Mouse (Mus musculus): ENCODE results near the gene Tex19.2.
"Not testable (repeated sequence)": the region's sequence is repeated elsewhere in the genome, so short reads cannot be mapped to it uniquely, and the experiment has no call there.

Tex19.2 gene

GRCm38 (mm10) chr11:121111051-121111450 lies 7.4 kb downstream of the Tex19.2 start:
- no peak for DNase-seq (ENCODE audit: low spot score in 2 of 2)

GRCm38 (mm10) chr11:121109986-121110385 lies 8.5 kb downstream of the Tex19.2 start:
- no peak for DNase-seq (ENCODE audit: low spot score in 2 of 2)

GRCm38 (mm10) chr11:121108061-121108460 lies 10.4 kb downstream of the Tex19.2 start:
- DNase-seq (ENCODE audit: low spot score in 2 of 2), result no peak

DNA sequence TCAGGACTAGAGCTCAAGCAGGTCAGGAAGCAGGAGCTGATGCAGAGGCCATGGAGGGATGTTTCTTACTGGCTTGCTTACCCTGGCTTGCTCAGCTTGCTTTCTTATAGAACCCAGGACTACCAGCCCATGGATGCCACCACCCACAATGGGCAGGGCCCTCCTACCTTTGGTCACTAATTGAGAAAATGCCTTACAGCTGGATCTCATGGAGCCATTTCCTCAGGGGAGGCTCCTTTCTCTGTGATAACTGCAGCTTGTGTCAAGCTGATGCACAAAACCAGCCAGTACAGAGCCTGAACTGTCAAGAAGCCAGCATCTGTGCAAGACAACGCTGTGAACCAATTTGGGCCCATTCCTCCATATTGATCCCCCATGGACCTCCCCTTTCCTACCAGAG lies 11.2 kb downstream of the Tex19.2 start:
- DNase-seq (ENCODE audit: low spot score in 2 of 2), result not testable (repeated sequence)

DNA sequence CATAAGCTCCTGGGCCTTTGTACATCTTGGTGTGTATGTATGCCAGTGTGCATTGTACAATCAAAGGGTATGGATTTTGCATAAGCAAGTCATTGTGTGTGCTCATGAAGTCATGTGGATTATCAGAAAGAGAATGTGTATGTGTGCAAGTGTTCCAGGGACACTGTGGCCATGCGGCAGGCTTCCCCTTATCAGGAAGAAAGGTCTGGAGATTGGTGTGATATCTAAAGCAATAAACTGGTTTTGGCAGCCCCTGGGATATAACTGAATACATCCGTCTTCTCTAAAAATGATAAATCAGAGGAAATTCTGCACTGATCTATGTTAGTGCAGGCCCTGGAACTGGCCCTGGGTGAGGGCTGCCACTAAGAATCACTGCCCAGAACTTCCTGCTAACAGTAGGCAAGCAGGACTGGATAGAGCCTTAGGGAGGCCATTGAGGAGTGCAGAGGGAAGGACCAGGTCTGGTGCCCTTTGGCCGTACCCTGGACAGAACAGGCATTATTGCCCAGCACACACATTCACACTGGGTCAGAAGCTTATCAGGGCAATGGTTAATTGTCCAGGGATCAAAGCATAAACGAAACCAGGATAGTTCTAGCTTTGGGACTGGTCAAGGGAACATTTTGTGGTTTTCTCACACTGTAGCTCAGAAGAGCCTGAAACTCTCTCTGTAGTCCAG lies 17.2 kb downstream of the Tex19.2 start:
- no peak for DNase-seq (ENCODE audit: low spot score in 2 of 2)

- DNase-seq (ENCODE audit: low spot score in 2 of 2), result no peak
Measured at GRCm38 (mm10) chr11:121100692-121101091, 17.8 kb downstream of the Tex19.2 start.

- DNase-seq (ENCODE audit: low spot score in 2 of 2), result no peak
Measured at GRCm38 (mm10) chr11:121099762-121100161, 18.7 kb downstream of the Tex19.2 start.

- no peak for DNase-seq (ENCODE audit: low spot score in 2 of 2)
Measured at GRCm38 (mm10) chr11:121092606-121093585, 25.6 kb downstream of the Tex19.2 start.

DNA sequence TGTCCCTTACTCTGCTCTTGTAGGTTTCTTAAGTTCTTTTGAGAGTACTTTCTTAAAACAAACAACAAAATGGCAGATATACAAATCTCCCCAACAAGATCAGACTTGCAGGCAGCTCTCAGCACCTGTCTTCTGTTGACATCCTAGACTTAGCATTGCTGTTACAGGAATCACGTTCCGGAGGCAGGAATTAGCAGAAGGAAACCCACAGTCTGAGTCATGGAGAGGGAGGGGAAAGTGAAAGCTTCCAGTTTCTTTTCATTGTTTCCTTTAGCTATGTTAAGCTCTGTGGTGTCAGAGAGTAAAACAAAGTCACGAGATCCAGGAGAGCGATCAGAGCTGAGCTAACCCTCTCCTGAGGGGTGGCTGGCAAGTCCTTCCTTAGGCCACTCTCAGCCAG lies 27.5 kb downstream of the Tex19.2 start:
- no peak for DNase-seq (ENCODE audit: low spot score in 2 of 2)

GRCm38 (mm10) chr11:121089756-121090546 lies 28.5 kb downstream of the Tex19.2 start:
- no peak for DNase-seq (ENCODE audit: low spot score in 2 of 2)

GRCm38 (mm10) chr11:121088997-121089396 lies 29.5 kb downstream of the Tex19.2 start:
- no peak for DNase-seq (ENCODE audit: low spot score in 2 of 2)

DNA sequence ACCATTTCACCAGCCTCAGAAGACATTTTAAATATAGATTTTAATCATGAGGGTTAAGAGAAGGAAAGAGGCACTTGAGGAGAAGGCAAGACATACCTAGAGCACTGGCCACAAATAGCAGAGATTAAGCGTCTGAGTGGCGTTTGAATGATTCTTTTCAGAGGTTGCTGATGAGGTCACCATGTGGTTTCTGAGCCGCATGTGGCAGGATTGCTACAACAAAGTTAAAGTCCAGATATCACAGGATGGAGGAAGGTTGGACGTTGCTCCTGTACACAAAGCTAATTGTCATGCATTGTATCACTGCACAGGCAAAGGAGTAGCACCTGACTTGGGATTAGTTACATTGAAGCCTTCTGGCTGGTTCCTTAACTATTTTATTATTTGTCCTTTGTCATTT lies 32.2 kb downstream of the Tex19.2 start:
- no peak for DNase-seq (ENCODE audit: low spot score in 2 of 2)

DNA sequence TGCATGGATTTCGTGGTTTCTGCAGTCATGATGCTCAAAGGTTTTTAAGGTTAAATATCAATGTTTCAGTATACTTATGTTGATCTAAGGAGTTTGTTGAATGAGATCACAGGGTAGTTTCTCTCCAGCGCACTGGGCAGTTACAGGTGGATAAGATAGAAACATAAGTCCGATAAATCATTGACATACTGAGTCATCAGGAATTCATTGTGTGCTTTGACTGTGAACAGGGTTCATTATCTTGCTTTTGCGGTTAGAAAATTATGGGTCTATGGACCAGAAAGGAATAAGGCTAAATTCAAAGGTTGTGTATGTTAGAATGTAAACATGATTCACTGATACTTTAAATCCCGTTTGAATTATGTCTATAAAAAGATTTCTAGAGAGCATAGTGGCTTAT lies 33.3 kb downstream of the Tex19.2 start:
- DNase-seq (ENCODE audit: low spot score in 2 of 2), result no peak

- peak in 1 of 2 experiments; percentile 16 for DNase-seq (ENCODE audit: low spot score in 2 of 2)
Measured at GRCm38 (mm10) chr11:121082857-121083500, 35.5 kb downstream of the Tex19.2 start.

DNA sequence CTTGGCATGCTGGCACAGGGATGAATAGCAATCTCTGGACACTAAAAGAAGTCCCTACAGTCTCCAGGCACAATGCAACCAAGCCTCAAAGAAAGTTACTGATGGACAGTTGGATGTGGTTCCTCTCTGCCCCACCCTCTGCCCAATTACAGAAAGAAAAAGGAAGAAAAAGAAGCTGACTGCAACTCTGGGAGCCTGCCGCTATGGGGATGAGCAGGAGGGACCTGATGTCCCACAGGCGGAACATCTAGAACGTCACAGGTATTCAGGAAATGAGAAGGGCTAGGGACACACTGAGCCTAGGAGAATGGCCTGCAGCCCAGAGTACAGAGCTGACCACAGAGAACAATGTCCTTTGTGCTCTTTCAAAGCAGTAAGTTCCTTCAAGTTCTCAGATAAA lies 36.2 kb downstream of the Tex19.2 start:
- DNase-seq (ENCODE audit: low spot score in 2 of 2), result no peak

GRCm38 (mm10) chr11:121081120-121081519 lies 37.4 kb downstream of the Tex19.2 start, which contains the start of gene Sectm1a:
TSS of gene Sectm1a (minus strand) at chr11:121081220.
- no peak for DNase-seq (ENCODE audit: low spot score in 2 of 2)

GRCm38 (mm10) chr11:121080330-121080729 lies 38.1 kb downstream of the Tex19.2 start:
- DNase-seq (ENCODE audit: low spot score in 2 of 2), result no peak

- DNase-seq (ENCODE audit: low spot score in 2 of 2), result no peak
Measured at GRCm38 (mm10) chr11:121075655-121076054, 42.8 kb downstream of the Tex19.2 start.

GRCm38 (mm10) chr11:121069662-121070061 lies 48.8 kb downstream of the Tex19.2 start:
- not testable (repeated sequence) for DNase-seq (ENCODE audit: low spot score in 2 of 2)

- no peak for DNase-seq (ENCODE audit: low spot score in 2 of 2)
Measured at GRCm38 (mm10) chr11:121067895-121068294, 50.6 kb downstream of the Tex19.2 start.

Measured in thymus, postnatal 10 days (tissue).